Mouse (Mus musculus) intestine, postnatal 0 days (tissue): Measurements from ENCODE around the gene Olfr541. TPM values are rescaled to one million over a fixed set of nuclear protein-coding genes. Genes with fewer than 3 reads are reported as not detected.
A peak's percentile ranks its signal among the peaks of the same experiment; 100 is the strongest.
"Not testable (repeated sequence)": the region's sequence is repeated elsewhere in the genome, so short reads cannot be mapped to it uniquely, and the experiment has no call there.

Source experiments
- ATAC-seq: fragments of 200-750 bp; cut with Nextera tagmentation; 2 replicates; pipeline ENCODE4 v1.8.0; 2017; ENCODE audit warnings: mild to moderate bottlenecking, moderate TSS enrichment, moderate library complexity
- H3K27ac ChIP-seq: fragments of 300-500 bp; sonication (generic); 2 replicates; pipeline ENCODE4 v1.5.1; 2014; ENCODE audit warnings: mild to moderate bottlenecking, low read depth, low read length, moderate library complexity
- H3K27me3 ChIP-seq: fragments of 300-500 bp; sonication (generic); replicated peaks from 2 replicates; pipeline ENCODE4 v1.6.1; 2014; ENCODE audit warnings: low read length, mixed read lengths; ENCODE audit not compliant: control insufficient read depth, insufficient read depth
- H3K36me3 ChIP-seq: fragments of 300-500 bp; sonication (generic); 2 replicates; pipeline ENCODE4 v1.6.1; 2014; ENCODE audit warnings: mild to moderate bottlenecking, moderate library complexity; ENCODE audit not compliant: control insufficient read depth, insufficient read depth
- H3K4me1 ChIP-seq: fragments of 300-500 bp; sonication (generic); replicated peaks from 2 replicates; pipeline ENCODE4 v1.6.1; 2014; ENCODE audit warnings: antibody characterized with exemption, low read length, mixed read lengths; ENCODE audit not compliant: control insufficient read depth, insufficient read depth
- H3K4me2 ChIP-seq: fragments of 300-500 bp; sonication (generic); replicated peaks from 2 replicates; pipeline ENCODE4 v1.6.1; 2014; ENCODE audit warnings: low read depth, mild to moderate bottlenecking, moderate library complexity
- H3K4me3 ChIP-seq: fragments of 300-500 bp; sonication (generic); 2 replicates; pipeline ENCODE4 v1.5.1; 2014; ENCODE audit warnings: low read depth, low read length
- H3K9ac ChIP-seq: fragments of 300-500 bp; sonication (generic); 2 replicates; pipeline ENCODE4 v1.6.1; 2014; ENCODE audit warnings: mild to moderate bottlenecking, low read depth, low read length
- H3K9me3 ChIP-seq: fragments of 300-500 bp; sonication (generic); 2 replicates; pipeline ENCODE4 v1.6.1; 2016; ENCODE audit warnings: mixed run types; ENCODE audit not compliant: control insufficient read depth
- CTCF ChIP-seq: sonication (generic); IDR thresholded peaks from 2 replicates; pipeline ENCODE4 v1.5.1; 2016; ENCODE audit warnings: low read depth, mild to moderate bottlenecking, control low read depth, antibody characterized with exemption, moderate library complexity
- WGBS: fragments of 180-500 bp; shearing (Covaris S2); extraction: QIAGEN DNeasy Blood & Tissue Kit; methylation state at CpG from one replicate; pipeline ENCODE4 v1.1.7; 2014; 5-methylcytosine and 5-hydroxymethylcytosine counted together
- polyA plus RNA-seq: library from polyadenylated mRNA; unstranded; fragments of >200 nt; fragmentation: Nextera tagmentation; extraction: Ambion mirVana; gene quantifications from 2 replicates; pipeline ENCODE4 v1.2.1, GENCODE M21; 2015

The Olfr541 gene
- not detected in 2 replicates for polyA plus RNA-seq

DNA sequence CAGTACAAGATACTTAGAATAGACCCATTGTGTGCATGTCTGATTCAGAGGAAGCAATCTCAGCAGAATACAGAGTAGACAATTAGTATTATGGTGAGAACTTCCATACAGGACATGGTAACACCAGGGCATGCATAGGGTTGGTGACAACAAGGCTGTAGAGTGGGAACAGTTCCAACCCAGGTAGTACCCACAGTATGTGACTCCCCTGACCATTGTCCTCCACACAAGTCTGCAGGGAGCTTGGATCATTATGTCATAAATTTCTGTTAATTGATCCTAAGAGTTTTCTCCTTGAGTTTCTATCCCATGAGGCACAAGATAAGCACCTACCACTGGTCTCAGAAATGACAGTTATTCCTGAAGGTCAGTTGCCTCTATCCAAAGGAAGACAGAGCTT, at the start of gene Olfr541:
Gene Olfr541, plus strand, starts transcription at position 301 of the 400 bp plus-strand sequence.
- Histone ChIP-seq H3K27me3 (no peaks in the 10 kb centered on the region), H3K9ac (no peak within 1 kb of the TSS), H3K27ac (no peak within 1 kb of the TSS), H3K4me1 (no peaks in the 10 kb centered on the region), H3K4me3 (no peak within 1 kb of the TSS), H3K9me3 (no peaks in the 10 kb centered on the region), H3K36me3 (no peaks in the 10 kb centered on the region), H3K4me2 (no peak within 1 kb of the TSS)
- no peak for TF ChIP-seq CTCF
- ATAC-seq: no peak

GRCm38 (mm10) chr7:140659630-140660029, 37.4 kb upstream of the Olfr541 start, which contains the start of gene Olfr539:
Gene Olfr539 (plus strand): TSS chr7:140659930.
- no peak within 1 kb of the TSS for H3K4me3 ChIP-seq
- H3K9me3 ChIP-seq: no peaks in the 10 kb centered on the region
- no peak for ATAC-seq

DNA sequence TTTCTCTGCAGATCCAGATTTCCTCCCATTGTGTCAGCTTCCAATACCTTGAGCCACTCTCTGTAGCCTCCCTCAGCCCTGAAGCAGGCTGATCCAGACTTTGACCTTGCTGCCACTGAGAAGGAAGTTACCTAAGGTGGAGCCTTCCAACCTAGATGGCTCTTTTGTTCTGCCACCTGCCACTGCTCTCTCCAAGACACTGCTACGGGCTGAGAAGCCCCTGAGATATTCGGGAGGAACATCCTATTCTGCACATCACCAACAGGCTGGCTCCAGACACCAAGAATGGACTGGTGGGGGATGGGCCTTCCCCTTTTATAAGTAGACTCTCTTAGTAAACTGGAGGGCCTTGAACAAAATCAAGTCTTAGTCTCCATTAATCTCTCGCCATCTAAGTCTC, 26.4 kb upstream of the Olfr541 start:
- not testable (repeated sequence) for H3K36me3 ChIP-seq, ATAC-seq, H3K9ac ChIP-seq, H3K27ac ChIP-seq, H3K4me1 ChIP-seq, H3K4me3 ChIP-seq, H3K9me3 ChIP-seq, H3K4me2 ChIP-seq, H3K27me3 ChIP-seq
- WGBS: 77% methylated on average over 3 of the region's 3 CpGs

More at GRCm38 (mm10) chr7:140659630-140660029, 37.4 kb upstream of the Olfr541 start, which contains the start of gene Olfr539:
- H3K9ac ChIP-seq: no peak within 1 kb of the TSS
- no peak for TF ChIP-seq CTCF
- H3K36me3 ChIP-seq: no peaks in the 10 kb centered on the region
- H3K27ac ChIP-seq: no peak within 1 kb of the TSS
- no peak within 1 kb of the TSS for H3K4me2 ChIP-seq
- H3K27me3 ChIP-seq: no peaks in the 10 kb centered on the region
- H3K4me1 ChIP-seq: no peaks in the 10 kb centered on the region
- WGBS: 75% methylated on average over 4 of the region's 4 CpGs

DNA sequence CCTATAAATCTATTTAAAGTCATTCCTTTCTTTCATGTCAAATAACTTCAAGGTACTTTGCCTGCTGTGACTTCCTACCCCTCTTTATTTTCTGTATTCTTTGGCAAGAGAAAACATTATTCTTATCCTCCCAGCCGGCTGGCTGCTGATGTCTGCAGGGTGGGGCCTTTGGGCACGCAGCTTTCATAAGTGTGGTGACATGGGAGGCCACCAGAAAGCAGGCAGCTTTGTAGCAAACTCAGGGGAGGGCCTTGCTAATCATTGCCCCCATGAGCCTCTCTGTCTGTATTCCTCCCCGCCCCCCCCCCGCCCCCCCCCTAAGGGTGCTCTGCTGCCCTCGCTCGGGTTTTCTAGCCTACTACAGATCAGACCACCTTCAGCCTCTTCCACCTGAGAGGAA, 21.2 kb upstream of the Olfr541 start:
- no peaks in the 10 kb centered on the region for H3K27me3 ChIP-seq
- 0 out of 2 replicates have a peak overlapping the region, but pooled peaks have one; percentile 30 for H3K4me2 ChIP-seq
- 1% methylated on average over 6 of the region's 6 CpGs for WGBS
- no peak overlapping the region for H3K4me3 ChIP-seq
- no peak overlapping the region for H3K9ac ChIP-seq
- no peak overlapping the region for H3K27ac ChIP-seq
- no peaks in the 10 kb centered on the region for H3K4me1 ChIP-seq
- H3K36me3 ChIP-seq: no peaks in the 10 kb centered on the region
- ATAC-seq: no peak
- no peak for TF ChIP-seq CTCF
- H3K9me3 ChIP-seq: 0 out of 2 replicates have a peak, but pooled peaks cover 2% of the 10 kb centered on the region

DNA sequence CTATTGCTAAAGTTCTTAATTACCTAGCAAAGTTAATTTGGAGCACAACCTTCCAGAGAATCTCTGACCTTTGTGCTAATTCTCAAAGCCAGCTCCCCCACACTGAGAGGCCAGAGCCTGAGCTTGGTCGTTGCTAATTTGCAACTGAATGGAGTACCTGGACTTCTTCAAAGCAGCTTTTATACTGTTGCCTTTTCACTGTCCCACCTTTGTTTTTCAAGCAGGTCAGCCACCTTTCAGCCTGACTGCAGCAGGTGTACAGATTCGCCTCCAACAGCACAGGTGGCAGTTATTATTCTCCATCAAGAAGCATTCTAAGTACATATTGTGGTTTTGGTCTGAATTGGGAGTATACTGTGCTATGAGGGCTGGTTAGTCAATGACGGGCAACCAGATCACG, 17.5 kb upstream of the Olfr541 start:
- not testable (repeated sequence) for H3K4me1 ChIP-seq, H3K4me2 ChIP-seq, H3K36me3 ChIP-seq, H3K4me3 ChIP-seq, H3K9ac ChIP-seq, H3K9me3 ChIP-seq, H3K27ac ChIP-seq, ATAC-seq, H3K27me3 ChIP-seq
- 68% methylated on average over 4 of the region's 4 CpGs for WGBS

GRCm38 (mm10) chr7:140681651-140682050, 15.4 kb upstream of the Olfr541 start, which contains the start of gene Olfr45:
Gene Olfr45 (plus strand): TSS chr7:140681951.
- ATAC-seq: no peak
- no peak within 1 kb of the TSS for H3K4me2 ChIP-seq
- H3K27ac ChIP-seq: no peak within 1 kb of the TSS
- no peaks in the 10 kb centered on the region for H3K9me3 ChIP-seq
- no peak within 1 kb of the TSS for H3K4me3 ChIP-seq
- no peaks in the 10 kb centered on the region for H3K4me1 ChIP-seq
- no peak for TF ChIP-seq CTCF
- H3K9ac ChIP-seq: no peak within 1 kb of the TSS
- no peaks in the 10 kb centered on the region for H3K36me3 ChIP-seq
- 90% methylated on average over 1 of the region's 1 CpGs for WGBS
- H3K27me3 ChIP-seq: no peaks in the 10 kb centered on the region

DNA sequence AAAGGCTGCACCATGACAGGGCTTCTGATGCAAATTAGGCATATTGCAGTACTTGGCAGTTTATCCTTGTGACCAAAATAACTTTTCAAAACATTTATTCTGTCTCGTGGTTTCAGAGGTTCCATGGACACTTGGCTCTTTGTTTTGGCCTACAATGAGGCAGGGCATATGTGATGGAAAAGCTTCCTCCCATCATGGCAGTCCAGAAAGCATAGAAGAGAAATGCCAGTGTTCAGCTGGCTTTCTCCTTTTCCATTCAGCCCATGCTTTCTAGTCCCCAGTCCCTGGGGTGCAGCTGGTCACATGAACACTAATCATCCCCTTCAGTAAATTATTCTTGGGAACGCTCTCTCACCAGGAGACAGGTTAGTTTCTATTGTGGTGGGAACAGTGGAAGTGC, 9.3 kb downstream of the Olfr541 start:
- H3K9me3 ChIP-seq: no peaks in the 10 kb centered on the region
- no peaks in the 10 kb centered on the region for H3K27me3 ChIP-seq
- no peaks in the 10 kb centered on the region for H3K36me3 ChIP-seq
- H3K4me2 ChIP-seq: no peak overlapping the region
- no peaks in the 10 kb centered on the region for H3K4me1 ChIP-seq
- no peak overlapping the region for H3K4me3 ChIP-seq
- WGBS: 64% methylated on average over 2 of the region's 2 CpGs
- no peak for TF ChIP-seq CTCF
- no peak for ATAC-seq
- no peak overlapping the region for H3K9ac ChIP-seq
- H3K27ac ChIP-seq: no peak overlapping the region
